Mouse (Mus musculus): Measurements from ENCODE around the gene Hoxa4. TPM values are rescaled to one million over a fixed set of nuclear protein-coding genes. Genes with fewer than 3 reads are reported as not detected.

Gene Hoxa4
- total RNA-seq, 2 experiments from 2014 or later = 1.3 to 1.9 TPM

DNA sequence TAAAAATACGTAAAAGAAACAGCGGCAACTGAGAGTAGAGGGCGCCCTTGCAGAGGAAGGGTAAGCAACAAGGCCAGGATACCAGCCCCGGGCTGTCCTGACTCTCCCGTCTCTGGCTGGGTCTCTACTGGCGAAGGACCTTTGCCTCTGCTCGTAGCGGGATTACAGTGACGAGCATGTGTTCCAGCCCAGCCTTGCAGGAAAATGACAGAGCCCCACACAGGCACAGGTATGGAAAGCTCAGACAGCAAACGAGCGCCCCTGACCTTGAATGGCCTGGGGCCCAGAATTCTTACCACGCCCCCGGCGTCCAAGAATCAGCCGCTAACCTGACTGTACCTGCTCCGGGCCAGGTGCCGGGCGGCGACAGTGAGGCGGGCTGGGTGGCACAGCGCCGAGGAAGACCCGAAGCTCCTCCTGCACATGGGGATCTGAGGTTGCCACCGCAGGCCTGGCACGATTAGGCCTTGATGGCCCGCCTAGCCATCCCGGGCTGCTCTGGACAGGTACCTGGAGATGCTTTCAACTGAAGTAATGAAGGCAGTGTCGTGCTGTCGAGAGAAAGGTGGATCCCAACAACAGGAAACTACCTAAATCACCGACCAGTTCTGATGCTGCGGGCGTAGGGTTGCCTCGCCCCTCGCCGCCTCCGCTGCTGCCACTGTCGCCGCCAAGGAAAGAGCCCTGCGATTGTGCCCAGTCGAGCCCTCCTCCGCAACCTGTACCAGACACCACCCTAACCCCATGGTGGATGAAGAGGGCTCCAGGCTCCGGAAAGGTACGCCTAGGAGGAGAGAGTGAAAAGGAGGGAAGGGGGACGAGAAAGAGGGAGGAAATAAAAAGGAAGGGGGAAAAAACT lies 38.2 kb upstream of the Hoxa4 start:
- 0 out of 2 replicates have a peak, but pooled peaks have one; percentile 18 for ATAC-seq (replicated peaks; ENCODE audit: poor library complexity)

GRCm38 (mm10) chr6:52228475-52229465 lies 37.2 kb upstream of the Hoxa4 start:
- peak; percentile 24 for ATAC-seq (replicated peaks; ENCODE audit: poor library complexity)

DNA sequence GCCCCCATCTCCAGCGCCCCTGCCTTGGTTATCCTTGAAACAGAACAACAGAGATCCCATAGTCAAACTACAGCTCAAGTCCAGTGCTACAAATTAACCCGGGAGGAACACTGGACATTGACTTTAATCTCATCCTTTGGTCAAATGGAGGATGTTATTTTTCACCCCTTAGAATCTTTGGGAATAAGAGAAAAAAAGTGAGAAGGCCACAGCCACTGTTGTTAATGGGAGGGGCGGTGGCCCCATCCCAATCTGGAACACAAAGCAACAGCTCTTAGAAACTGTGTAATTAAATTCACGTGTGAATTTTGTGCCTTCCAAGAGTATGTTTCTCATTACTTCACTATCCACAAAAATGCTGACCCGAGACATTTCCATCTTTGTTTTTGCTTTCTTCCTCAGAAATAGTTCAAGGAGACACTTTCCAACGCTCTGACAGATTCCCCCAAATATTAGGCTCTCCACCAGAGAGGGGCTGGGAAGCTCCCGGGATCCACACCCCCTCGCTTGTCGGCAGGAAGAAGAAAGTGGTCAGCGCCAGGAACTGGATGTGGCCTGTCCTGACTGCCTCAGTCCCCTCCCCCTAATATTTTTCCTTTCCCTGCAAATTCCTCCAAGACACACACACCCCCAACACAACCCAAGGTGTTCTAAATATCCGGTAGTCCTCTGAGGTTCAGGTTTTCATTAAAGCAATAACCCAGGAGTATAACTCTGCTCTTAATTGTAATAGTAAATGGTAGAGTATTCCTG lies 36.1 kb upstream of the Hoxa4 start:
- ATAC-seq (replicated peaks; ENCODE audit: poor library complexity) = no peak

- no peak for ATAC-seq (replicated peaks; ENCODE audit: poor library complexity)
These were observed 35.2 kb upstream of the Hoxa4 start for GRCm38 (mm10) chr6:52226569-52227257.

- ATAC-seq (replicated peaks; ENCODE audit: poor library complexity) = peak; percentile 47
These were observed 34.3 kb upstream of the Hoxa4 start for GRCm38 (mm10) chr6:52225612-52226568.

GRCm38 (mm10) chr6:52224895-52225611 lies 33.5 kb upstream of the Hoxa4 start:
- no peak for ATAC-seq (replicated peaks; ENCODE audit: poor library complexity)

DNA sequence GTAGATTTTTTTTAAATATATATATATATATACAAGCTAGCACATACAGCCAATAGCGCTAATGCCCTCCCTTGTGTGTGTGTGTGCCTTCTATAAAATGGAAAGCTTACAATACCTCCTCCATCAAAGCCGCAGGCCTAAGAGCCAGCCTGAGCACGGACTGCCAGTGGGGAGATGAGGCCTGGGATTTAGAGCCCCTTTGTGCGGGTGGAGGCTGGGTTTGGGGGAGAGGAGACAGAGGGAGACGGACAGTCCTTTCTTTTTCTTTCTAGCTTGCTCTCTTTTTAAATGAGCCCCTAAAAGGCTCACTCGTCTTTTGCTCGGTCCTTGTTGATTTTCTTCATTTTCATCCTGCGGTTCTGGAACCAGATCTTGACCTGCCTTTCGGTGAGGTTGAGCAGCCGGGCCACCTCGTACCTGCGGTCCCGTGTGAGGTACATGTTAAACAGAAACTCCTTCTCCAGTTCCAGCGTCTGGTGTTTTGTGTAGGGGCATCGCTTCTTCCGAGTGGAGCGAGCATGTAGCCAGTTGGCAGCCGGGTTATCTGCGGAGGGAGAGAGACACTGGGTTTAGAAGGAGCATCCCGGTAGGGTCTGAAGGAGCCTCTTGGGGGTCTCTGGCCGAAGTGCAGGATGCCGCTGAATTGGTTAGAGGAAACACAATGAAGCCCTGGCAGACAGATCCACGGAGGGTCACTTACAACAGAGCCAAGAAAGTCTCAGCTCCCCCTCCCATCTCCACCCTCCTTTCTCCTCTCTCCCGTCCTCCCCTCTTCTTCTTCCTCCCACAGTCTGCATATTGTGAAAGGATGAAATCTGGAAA lies 32.6 kb upstream of the Hoxa4 start:
- ATAC-seq (replicated peaks; ENCODE audit: poor library complexity) = no peak

DNA sequence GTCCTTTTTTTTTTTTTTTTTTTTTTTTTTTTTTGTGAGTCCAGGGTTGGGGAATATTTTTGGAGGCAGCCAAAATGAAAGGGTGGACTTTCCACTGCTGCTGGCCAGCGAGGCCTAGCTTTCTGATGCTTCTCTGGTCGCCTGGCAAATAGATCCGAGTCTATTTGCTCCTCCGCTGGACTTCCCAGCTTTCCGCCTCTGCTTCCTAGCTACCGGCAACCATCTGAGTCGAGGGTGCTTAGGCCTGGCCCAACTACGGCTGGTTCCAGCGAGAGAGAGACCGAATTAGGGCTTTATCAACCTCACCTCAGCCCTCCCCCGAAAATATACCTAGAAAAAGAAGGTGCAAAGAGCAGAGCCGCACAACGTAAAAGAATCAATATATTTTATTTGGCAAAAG lies 31.2 kb upstream of the Hoxa4 start:
- no peak for ATAC-seq (replicated peaks; ENCODE audit: poor library complexity)

DNA sequence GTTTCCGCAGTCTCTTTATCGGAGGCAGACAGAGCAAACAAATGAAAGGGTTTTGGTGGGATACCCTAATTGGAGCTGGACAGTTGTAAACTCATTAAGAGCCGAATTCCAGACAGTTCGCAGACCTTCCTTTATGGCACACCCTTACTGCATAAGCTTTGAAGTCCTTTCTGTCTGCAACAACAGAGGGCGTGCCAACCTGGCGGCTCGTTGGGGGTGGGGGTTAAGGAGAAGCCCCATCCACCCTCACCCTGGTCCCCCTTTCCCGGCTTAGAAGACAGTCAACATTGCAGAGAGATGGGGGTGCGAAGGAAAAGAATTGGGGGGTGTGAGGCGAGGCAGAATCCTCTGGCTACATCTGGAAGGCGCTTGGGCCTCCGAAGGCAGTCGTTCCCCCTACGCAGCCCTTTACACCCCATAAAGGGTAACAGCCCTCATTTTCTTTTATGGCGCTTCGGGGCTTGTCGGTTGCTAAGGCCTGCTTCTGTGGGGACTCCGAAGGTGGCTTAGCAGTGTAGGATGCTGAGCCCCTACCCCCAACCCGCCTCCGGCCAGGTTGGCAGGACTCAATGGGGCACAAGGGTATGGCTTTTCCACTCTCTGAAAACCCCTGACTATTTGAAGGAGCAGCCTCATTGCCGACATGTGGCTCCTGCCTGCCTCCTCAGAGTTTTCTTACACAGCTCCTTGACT lies 30.6 kb upstream of the Hoxa4 start:
- ATAC-seq (replicated peaks; ENCODE audit: poor library complexity) = no peak

GRCm38 (mm10) chr6:52221337-52221992 lies 29.9 kb upstream of the Hoxa4 start, which contains the start of gene Hoxa7:
Gene Hoxa7, minus strand, starts transcription at chr6:52221854.
- ATAC-seq (replicated peaks; ENCODE audit: poor library complexity) = peak; percentile 70

DNA sequence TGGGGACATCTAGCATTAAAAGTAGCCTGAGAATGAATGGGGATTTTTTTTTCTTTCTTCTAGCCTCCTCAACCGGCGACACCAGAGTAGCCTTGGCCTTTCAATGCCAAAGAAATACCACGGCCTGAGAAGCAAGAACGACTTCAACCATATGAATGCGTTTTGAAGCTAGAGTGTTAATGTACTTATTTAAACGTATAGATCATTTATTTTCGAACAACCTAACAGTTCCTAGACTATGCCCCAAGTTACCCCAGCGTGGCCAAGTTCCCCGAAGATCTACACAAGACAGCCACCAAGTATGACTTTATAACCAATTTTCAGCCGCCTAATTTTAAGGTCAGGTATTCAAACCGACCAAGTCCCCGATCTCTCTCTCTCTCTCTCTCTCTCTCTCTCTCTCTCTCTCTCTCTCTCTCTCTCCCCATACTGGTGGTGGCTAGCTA lies 29.3 kb upstream of the Hoxa4 start:
- no peak for ATAC-seq (replicated peaks; ENCODE audit: poor library complexity)

- 0 out of 2 replicates have a peak, but pooled peaks have one; percentile 5 for ATAC-seq (replicated peaks; ENCODE audit: poor library complexity)
These were observed 28.7 kb upstream of the Hoxa4 start for GRCm38 (mm10) chr6:52220003-52220864.

- ATAC-seq (replicated peaks; ENCODE audit: poor library complexity) = no peak
These were observed 27.8 kb upstream of the Hoxa4 start for GRCm38 (mm10) chr6:52219234-52219942.

DNA sequence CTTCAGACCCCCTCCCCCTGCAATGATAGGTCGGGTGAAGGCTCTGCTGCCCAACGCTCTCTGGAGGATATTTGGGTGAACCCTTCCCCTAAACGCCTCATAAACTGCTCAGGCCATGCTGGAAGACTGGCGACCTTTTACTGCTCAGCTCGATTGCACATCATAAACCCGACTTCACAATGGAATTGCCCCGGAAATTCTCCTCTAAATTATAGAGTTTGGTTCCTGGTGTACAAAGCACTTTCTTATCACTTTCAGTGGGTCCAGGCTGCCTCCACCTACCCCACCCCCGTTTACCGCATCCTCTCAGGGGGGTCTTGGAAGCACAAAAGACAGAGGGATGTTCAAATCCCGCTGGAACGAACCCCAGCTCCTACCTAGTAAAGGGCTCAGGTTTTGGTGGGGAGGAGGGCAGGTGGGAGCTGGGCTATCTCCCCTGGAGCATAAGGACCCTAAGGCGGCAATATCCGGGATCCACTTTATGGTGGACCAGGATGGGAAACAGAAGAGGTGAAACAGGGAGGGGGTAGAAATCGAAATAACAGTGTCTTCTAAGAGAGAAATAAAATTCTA lies 27.2 kb upstream of the Hoxa4 start:
- ATAC-seq (replicated peaks; ENCODE audit: poor library complexity) = no peak

Measured in megakaryocyte progenitor cell, adult 5-6 weeks (primary cell).